8 mouse cellular contexts compared by ENCODE assay signal in genomic region chr17:35879245-35880057, GRCm38 (mm10). TPM values are rescaled to one million over a fixed set of nuclear protein-coding genes. Genes with fewer than 3 reads are reported as not detected.
A peak's percentile ranks its signal among the peaks of the same experiment; 100 is the strongest.
DNase-seq lines count a peak whose midpoint lies in the region; ATAC-seq lines count a peak whose summit lies in the region.

TSS of gene Dhx16 (plus strand) at chr17:35879819.

- H3K4me1 ChIP-seq in forebrain, embryonic 10.5 days: peaks cover 20% of the 10 kb centered on the region
- peaks cover 15% of the 10 kb centered on the region for H3K4me1 ChIP-seq in heart, embryonic 15.5 days (replicated peaks)
- H3K4me1 ChIP-seq in liver, embryonic 15.5 days (replicated peaks): peaks cover 31% of the 10 kb centered on the region
- H3K4me1 ChIP-seq in neural tube, embryonic 12.5 days: peaks cover 7% of the 10 kb centered on the region

- peak within 1 kb of the TSS; percentile 86 for H3K27ac ChIP-seq in forebrain, embryonic 10.5 days
- peak within 1 kb of the TSS; percentile 59 for H3K27ac ChIP-seq in heart, embryonic 15.5 days
- peak within 1 kb of the TSS; percentile 86 for H3K27ac ChIP-seq in liver, embryonic 15.5 days (replicated peaks)
- H3K27ac ChIP-seq in neural tube, embryonic 12.5 days: peak within 1 kb of the TSS; percentile 68

- H3K4me3 ChIP-seq in forebrain, embryonic 10.5 days: peak within 1 kb of the TSS; percentile 99
- H3K4me3 ChIP-seq in heart, embryonic 15.5 days: peak within 1 kb of the TSS; percentile 86
- peak within 1 kb of the TSS; percentile 88 for H3K4me3 ChIP-seq in liver, embryonic 15.5 days (replicated peaks)
- H3K4me3 ChIP-seq in neural tube, embryonic 12.5 days: peak within 1 kb of the TSS; percentile 93

- no peaks in the 10 kb centered on the region for H3K9me3 ChIP-seq in forebrain, embryonic 10.5 days
- H3K9me3 ChIP-seq in heart, embryonic 15.5 days (replicated peaks): no peaks in the 10 kb centered on the region
- no peaks in the 10 kb centered on the region for H3K9me3 ChIP-seq in liver, embryonic 15.5 days (replicated peaks)
- no peaks in the 10 kb centered on the region for H3K9me3 ChIP-seq in neural tube, embryonic 12.5 days

- peak within 1 kb of the TSS; percentile 74 for H3K4me2 ChIP-seq in heart, embryonic 15.5 days
- peak within 1 kb of the TSS; percentile 83 for H3K4me2 ChIP-seq in liver, embryonic 15.5 days
- H3K4me2 ChIP-seq in neural tube, embryonic 12.5 days (replicated peaks): peak within 1 kb of the TSS; percentile 90

- peak; percentile 84 for ATAC-seq in heart, embryonic 15.5 days (replicated peaks; ENCODE audit: insufficient number of reproducible peaks, insufficient read depth, low FRiP score, low read depth)
- ATAC-seq in liver, embryonic 15.5 days (ENCODE audit: insufficient read depth): peak; percentile 92
- peak; percentile 92 for ATAC-seq in neural tube, embryonic 12.5 days (ENCODE audit: low FRiP score, low read depth)

- H3K9ac ChIP-seq in heart, embryonic 15.5 days: peak within 1 kb of the TSS; percentile 84
- peak within 1 kb of the TSS; percentile 86 for H3K9ac ChIP-seq in liver, embryonic 15.5 days
- peak within 1 kb of the TSS; percentile 82 for H3K9ac ChIP-seq in neural tube, embryonic 12.5 days

- WGBS in forebrain, embryonic 10.5 days: 6% methylated on average over 66 of the region's 66 CpGs
- 7% methylated on average over 57 of the region's 66 CpGs for WGBS in heart, embryonic 15.5 days
- WGBS in liver, embryonic 15.5 days (ENCODE audit: insufficient replicate concordance): 5% methylated on average over 66 of the region's 66 CpGs
- WGBS in neural tube, embryonic 12.5 days: 7% methylated on average over 66 of the region's 66 CpGs

- H3K27me3 ChIP-seq in forebrain, embryonic 10.5 days (ENCODE audit: poor library complexity, severe bottlenecking): no peaks in the 10 kb centered on the region
- no peaks in the 10 kb centered on the region for H3K27me3 ChIP-seq in heart, embryonic 15.5 days
- no peaks in the 10 kb centered on the region for H3K27me3 ChIP-seq in liver, embryonic 15.5 days
- H3K27me3 ChIP-seq in neural tube, embryonic 12.5 days (replicated peaks): no peaks in the 10 kb centered on the region

- DNase-seq in CD8-positive naive resting alpha-beta T cell, adult 2 months (ENCODE audit: low read depth in 2 of 2, low spot score in 2 of 2): peak; percentile 87 to 96
- peak; percentile 96 for DNase-seq in c-Kit-positive CD71-negative TER-119-negative erythroid progenitor cells, embryonic 14.5 days (ENCODE audit: low read depth)
- DNase-seq in forebrain, embryonic 10.5 days (ENCODE audit: extremely low spot score, low spot score): peak; percentile 96
- peak; percentile 97 to 99 for DNase-seq in kidney, postnatal 36 days
- DNase-seq in telencephalon, adult 2 months (ENCODE audit: low read depth, low spot score): peak; percentile 97

- H3K36me3 ChIP-seq in forebrain, embryonic 10.5 days (replicated peaks): peaks cover 60% of the 10 kb centered on the region
- peaks cover 47% of the 10 kb centered on the region for H3K36me3 ChIP-seq in heart, embryonic 15.5 days
- H3K36me3 ChIP-seq in liver, embryonic 15.5 days (replicated peaks): peaks cover 52% of the 10 kb centered on the region
- peaks cover 55% of the 10 kb centered on the region for H3K36me3 ChIP-seq in neural tube, embryonic 12.5 days

RNA-seq across cellular contexts. Expression of gene Dhx16, which starts in this region (rescaled TPM):
- 59.6 and 60.3 TPM in 2 replicates for polyA plus RNA-seq in forebrain, embryonic 10.5 days (2016; fragmentation: Nextera tagmentation; extraction: Ambion mirVana)
- polyA plus RNA-seq in heart, embryonic 15.5 days (2015; fragmentation: Nextera tagmentation; extraction: Ambion mirVana): 19.7 and 31.1 TPM in 2 replicates
- polyA plus RNA-seq in liver, embryonic 15.5 days (2015; fragmentation: Nextera tagmentation; extraction: Ambion mirVana): 31.1 and 37.0 TPM in 2 replicates
- 43.3 and 45.9 TPM in 2 replicates for polyA plus RNA-seq in neural tube, embryonic 12.5 days (2016; fragmentation: Nextera tagmentation; extraction: Ambion mirVana)

Comparison
In these comparisons a context has a peak if more than half of its experiments do, and no peak if none do; other contexts are left out.
1. Peak in every context shown above with its lines: DNase-seq, ATAC-seq, H3K4me3 ChIP-seq and H3K27ac ChIP-seq.